Mouse (Mus musculus): ENCODE measurements around the gene Tbc1d5. TPM values are rescaled to one million over a fixed set of nuclear protein-coding genes. Genes with fewer than 3 reads are reported as not detected.

Gene Tbc1d5
- polyA plus RNA-seq, 1 experiment from 2014 or later, result 13.9 TPM

- ATAC-seq (replicated peaks; ENCODE audit: low FRiP score), result no peak
- 100% methylated on average over 1 of the region's 1 CpGs for WGBS
- no peaks in the 10 kb centered on the region for H3K27me3 ChIP-seq (ENCODE audit: control insufficient read depth, insufficient read depth, low read length)
These were observed 438.3 kb downstream of the Tbc1d5 start for GRCm38 (mm10) chr17:50740804-50741203.

GRCm38 (mm10) chr17:50738476-50738875, 440.7 kb downstream of the Tbc1d5 start:
- Histone ChIP-seq H3K4me3 (ENCODE audit: low read depth, low read length) (no peak overlapping the region), H3K27ac (ENCODE audit: low read depth, low read length) (no peak overlapping the region), H3K4me2 (ENCODE audit: low read depth, low read length, severe bottlenecking) (no peak overlapping the region), H3K4me1 (replicated peaks; ENCODE audit: control insufficient read depth, insufficient read depth, low read length) (no peaks in the 10 kb centered on the region), H3K9ac (ENCODE audit: low read length) (no peak overlapping the region), H3K27me3 (ENCODE audit: control insufficient read depth, insufficient read depth, low read length) (no peaks in the 10 kb centered on the region), H3K9me3 (ENCODE audit: control insufficient read depth, low read length) (no peaks in the 10 kb centered on the region), H3K36me3 (ENCODE audit: control insufficient read depth, insufficient read depth, low read length) (no peaks in the 10 kb centered on the region)
- ATAC-seq (replicated peaks; ENCODE audit: low FRiP score), result no peak
- DNase-seq (ENCODE audit: low spot score), result no peak
- WGBS, result 93% methylated on average over 2 of the region's 2 CpGs

More at GRCm38 (mm10) chr17:50740804-50741203, 438.3 kb downstream of the Tbc1d5 start:
- H3K9me3 ChIP-seq (ENCODE audit: control insufficient read depth, low read length), result no peaks in the 10 kb centered on the region
- no peak overlapping the region for H3K4me3 ChIP-seq (ENCODE audit: low read depth, low read length)
- H3K4me2 ChIP-seq (ENCODE audit: low read depth, low read length, severe bottlenecking), result no peak overlapping the region
- H3K9ac ChIP-seq (ENCODE audit: low read length), result no peak overlapping the region
- H3K27ac ChIP-seq (ENCODE audit: low read depth, low read length), result no peak overlapping the region
- no peaks in the 10 kb centered on the region for H3K36me3 ChIP-seq (ENCODE audit: control insufficient read depth, insufficient read depth, low read length)
- no peaks in the 10 kb centered on the region for H3K4me1 ChIP-seq (replicated peaks; ENCODE audit: control insufficient read depth, insufficient read depth, low read length)
- no peak for DNase-seq (ENCODE audit: low spot score)

GRCm38 (mm10) chr17:50737068-50737467, 442.1 kb downstream of the Tbc1d5 start:
- no peaks in the 10 kb centered on the region for H3K9me3 ChIP-seq (ENCODE audit: control insufficient read depth, low read length)
- H3K9ac ChIP-seq (ENCODE audit: low read length), result no peak overlapping the region
- no peak for DNase-seq (ENCODE audit: low spot score)
- no peak for ATAC-seq (replicated peaks; ENCODE audit: low FRiP score)
- no peaks in the 10 kb centered on the region for H3K27me3 ChIP-seq (ENCODE audit: control insufficient read depth, insufficient read depth, low read length)
- 82% methylated on average over 2 of the region's 2 CpGs for WGBS
- H3K4me1 ChIP-seq (replicated peaks; ENCODE audit: control insufficient read depth, insufficient read depth, low read length), result no peaks in the 10 kb centered on the region
- H3K4me3 ChIP-seq (ENCODE audit: low read depth, low read length), result no peak overlapping the region
- no peak overlapping the region for H3K4me2 ChIP-seq (ENCODE audit: low read depth, low read length, severe bottlenecking)
- H3K36me3 ChIP-seq (ENCODE audit: control insufficient read depth, insufficient read depth, low read length), result no peaks in the 10 kb centered on the region
- H3K27ac ChIP-seq (ENCODE audit: low read depth, low read length), result no peak overlapping the region

GRCm38 (mm10) chr17:50735955-50736533, 443.1 kb downstream of the Tbc1d5 start:
- Histone ChIP-seq H3K9me3 (ENCODE audit: control insufficient read depth, low read length) (no peaks in the 10 kb centered on the region), H3K4me2 (ENCODE audit: low read depth, low read length, severe bottlenecking) (no peak overlapping the region), H3K36me3 (ENCODE audit: control insufficient read depth, insufficient read depth, low read length) (no peaks in the 10 kb centered on the region), H3K27ac (ENCODE audit: low read depth, low read length) (no peak overlapping the region), H3K4me1 (replicated peaks; ENCODE audit: control insufficient read depth, insufficient read depth, low read length) (no peaks in the 10 kb centered on the region), H3K27me3 (ENCODE audit: control insufficient read depth, insufficient read depth, low read length) (no peaks in the 10 kb centered on the region), H3K9ac (ENCODE audit: low read length) (no peak overlapping the region), H3K4me3 (ENCODE audit: low read depth, low read length) (no peak overlapping the region)
- DNase-seq (ENCODE audit: low spot score) (no peak), ATAC-seq (replicated peaks; ENCODE audit: low FRiP score) (no peak)
- WGBS, result 87% methylated on average over 8 of the region's 8 CpGs

DNA sequence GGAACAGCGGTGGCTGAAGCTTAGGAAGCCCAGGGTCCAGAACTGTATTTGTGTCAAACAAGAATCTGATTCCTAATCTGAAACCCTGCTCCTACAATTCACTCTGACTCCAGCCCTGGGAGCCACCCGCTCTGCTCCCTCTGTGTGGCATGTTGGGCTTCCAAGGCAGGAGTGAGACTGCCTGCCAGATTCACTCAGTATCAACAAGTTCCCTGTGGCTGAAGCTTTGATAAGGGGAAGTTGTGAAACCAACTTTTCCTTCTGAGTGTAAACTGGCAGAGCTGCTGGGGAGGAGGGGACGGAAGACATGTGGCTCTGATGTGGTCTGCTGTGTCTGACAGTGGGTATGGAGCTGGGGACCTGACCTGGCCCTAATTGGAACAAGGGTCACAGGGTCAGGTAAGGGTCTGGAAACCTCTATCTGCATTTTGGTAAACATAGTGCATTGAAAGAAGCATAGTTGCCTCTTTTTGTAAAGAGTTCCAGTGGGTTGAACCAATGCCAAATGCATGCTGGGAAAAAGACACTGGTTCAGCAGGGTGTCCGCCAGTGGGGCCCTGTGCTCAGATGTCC, 443.7 kb downstream of the Tbc1d5 start:
- DNase-seq (ENCODE audit: low spot score), result no peak
- no peaks in the 10 kb centered on the region for H3K36me3 ChIP-seq (ENCODE audit: control insufficient read depth, insufficient read depth, low read length)
- ATAC-seq (replicated peaks; ENCODE audit: low FRiP score), result no peak
- H3K27ac ChIP-seq (ENCODE audit: low read depth, low read length), result no peak overlapping the region
- 84% methylated on average over 4 of the region's 4 CpGs for WGBS
- H3K9me3 ChIP-seq (ENCODE audit: control insufficient read depth, low read length), result no peaks in the 10 kb centered on the region
- no peak overlapping the region for H3K4me3 ChIP-seq (ENCODE audit: low read depth, low read length)
- H3K4me1 ChIP-seq (replicated peaks; ENCODE audit: control insufficient read depth, insufficient read depth, low read length), result no peaks in the 10 kb centered on the region
- H3K9ac ChIP-seq (ENCODE audit: low read length), result no peak overlapping the region
- H3K4me2 ChIP-seq (ENCODE audit: low read depth, low read length, severe bottlenecking), result no peak overlapping the region
- no peaks in the 10 kb centered on the region for H3K27me3 ChIP-seq (ENCODE audit: control insufficient read depth, insufficient read depth, low read length)

GRCm38 (mm10) chr17:50734781-50735180, 444.4 kb downstream of the Tbc1d5 start:
- Histone ChIP-seq H3K9ac (ENCODE audit: low read length) (no peak overlapping the region), H3K4me1 (replicated peaks; ENCODE audit: control insufficient read depth, insufficient read depth, low read length) (no peaks in the 10 kb centered on the region), H3K27ac (ENCODE audit: low read depth, low read length) (no peak overlapping the region), H3K9me3 (ENCODE audit: control insufficient read depth, low read length) (no peaks in the 10 kb centered on the region), H3K36me3 (ENCODE audit: control insufficient read depth, insufficient read depth, low read length) (no peaks in the 10 kb centered on the region), H3K27me3 (ENCODE audit: control insufficient read depth, insufficient read depth, low read length) (no peaks in the 10 kb centered on the region), H3K4me2 (ENCODE audit: low read depth, low read length, severe bottlenecking) (no peak overlapping the region), H3K4me3 (ENCODE audit: low read depth, low read length) (no peak overlapping the region)
- ATAC-seq (replicated peaks; ENCODE audit: low FRiP score) (no peak), DNase-seq (ENCODE audit: low spot score) (no peak)
- 90% methylated on average over 6 of the region's 6 CpGs for WGBS

- Histone ChIP-seq H3K27me3 (ENCODE audit: control insufficient read depth, insufficient read depth, low read length) (no peaks in the 10 kb centered on the region), H3K4me1 (replicated peaks; ENCODE audit: control insufficient read depth, insufficient read depth, low read length) (no peaks in the 10 kb centered on the region), H3K27ac (ENCODE audit: low read depth, low read length) (no peak overlapping the region), H3K36me3 (ENCODE audit: control insufficient read depth, insufficient read depth, low read length) (no peaks in the 10 kb centered on the region), H3K9ac (ENCODE audit: low read length) (no peak overlapping the region), H3K4me3 (ENCODE audit: low read depth, low read length) (no peak overlapping the region), H3K4me2 (ENCODE audit: low read depth, low read length, severe bottlenecking) (no peak overlapping the region), H3K9me3 (ENCODE audit: control insufficient read depth, low read length) (no peaks in the 10 kb centered on the region)
- 93% methylated on average over 7 of the region's 7 CpGs for WGBS
- no peak for ATAC-seq (replicated peaks; ENCODE audit: low FRiP score)
- no peak for DNase-seq (ENCODE audit: low spot score)
These were observed 445.8 kb downstream of the Tbc1d5 start for GRCm38 (mm10) chr17:50733390-50733789.

- Histone ChIP-seq H3K4me3 (ENCODE audit: low read depth, low read length) (no peak overlapping the region), H3K27ac (ENCODE audit: low read depth, low read length) (no peak overlapping the region), H3K9me3 (ENCODE audit: control insufficient read depth, low read length) (no peaks in the 10 kb centered on the region), H3K9ac (ENCODE audit: low read length) (no peak overlapping the region), H3K4me2 (ENCODE audit: low read depth, low read length, severe bottlenecking) (no peak overlapping the region), H3K27me3 (ENCODE audit: control insufficient read depth, insufficient read depth, low read length) (no peaks in the 10 kb centered on the region), H3K4me1 (replicated peaks; ENCODE audit: control insufficient read depth, insufficient read depth, low read length) (no peaks in the 10 kb centered on the region), H3K36me3 (ENCODE audit: control insufficient read depth, insufficient read depth, low read length) (no peaks in the 10 kb centered on the region)
- WGBS, result 89% methylated on average over 5 of the region's 5 CpGs
- DNase-seq (ENCODE audit: low spot score) (no peak), ATAC-seq (replicated peaks; ENCODE audit: low FRiP score) (no peak)
These were observed 447.3 kb downstream of the Tbc1d5 start for GRCm38 (mm10) chr17:50731876-50732275.

DNA sequence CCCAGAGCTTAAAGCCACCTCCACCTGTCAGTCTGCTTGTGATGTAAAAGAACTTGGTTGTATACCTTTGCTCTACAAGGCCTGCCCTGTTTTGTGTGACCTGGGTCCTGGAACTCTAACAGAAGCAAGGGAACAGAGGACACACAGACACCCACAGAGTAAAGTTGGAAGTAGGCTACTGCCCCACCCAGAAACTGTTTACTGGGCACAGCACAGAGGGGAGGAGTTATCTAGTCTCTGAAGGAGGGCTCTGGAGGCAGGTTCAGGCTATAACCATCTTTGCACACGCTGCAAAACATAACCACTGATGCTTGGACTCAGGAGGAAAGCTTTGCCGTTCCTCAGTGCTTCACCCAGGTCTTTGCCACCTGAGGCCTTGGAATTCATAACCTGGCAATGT, 448.3 kb downstream of the Tbc1d5 start:
- WGBS, result 84% methylated on average over 2 of the region's 2 CpGs
- ATAC-seq (replicated peaks; ENCODE audit: low FRiP score) (no peak), DNase-seq (ENCODE audit: low spot score) (no peak)
- Histone ChIP-seq H3K27ac (ENCODE audit: low read depth, low read length) (no peak overlapping the region), H3K36me3 (ENCODE audit: control insufficient read depth, insufficient read depth, low read length) (no peaks in the 10 kb centered on the region), H3K4me2 (ENCODE audit: low read depth, low read length, severe bottlenecking) (no peak overlapping the region), H3K4me1 (replicated peaks; ENCODE audit: control insufficient read depth, insufficient read depth, low read length) (no peaks in the 10 kb centered on the region), H3K9me3 (ENCODE audit: control insufficient read depth, low read length) (no peaks in the 10 kb centered on the region), H3K9ac (ENCODE audit: low read length) (no peak overlapping the region), H3K4me3 (ENCODE audit: low read depth, low read length) (no peak overlapping the region), H3K27me3 (ENCODE audit: control insufficient read depth, insufficient read depth, low read length) (no peaks in the 10 kb centered on the region)

Data from forebrain, embryonic 11.5 days (tissue).